Comparison of ENCODE assay signal across 8 mouse cellular contexts in genomic region chr7:30558656-30559442, GRCm38 (mm10). TPM values are rescaled to one million over a fixed set of nuclear protein-coding genes. Genes with fewer than 3 reads are reported as not detected.
DNase-seq lines count a peak whose midpoint lies in the region; ATAC-seq and TF ChIP-seq lines count a peak whose summit lies in the region.

No protein-coding gene starts in this region.

- WGBS in limb, embryonic 12.5 days: 16% methylated on average over 12 of the region's 12 CpGs
- 8% methylated on average over 12 of the region's 12 CpGs for WGBS in olfactory bulb, adult 2 months

- no peaks in the 10 kb centered on the region for H3K27me3 ChIP-seq in testis, adult 2 months (ENCODE audit: control insufficient read depth, insufficient read depth, low read length)
- H3K27me3 ChIP-seq in limb, embryonic 12.5 days: no peaks in the 10 kb centered on the region

- peak overlapping the region; percentile 94 for H3K4me3 ChIP-seq in testis, adult 2 months (ENCODE audit: control insufficient read depth, low read depth, low read length)
- H3K4me3 ChIP-seq in limb, embryonic 12.5 days (replicated peaks): peak overlapping the region; percentile 64
- peak overlapping the region; percentile 63 for H3K4me3 ChIP-seq in olfactory bulb, adult 2 months (ENCODE audit: insufficient read depth, low read depth, low read length)

- ATAC-seq in CD4-positive, CD25-positive, alpha-beta regulatory T cell, adult 4 months: no peak
- no peak for ATAC-seq in limb, embryonic 12.5 days (ENCODE audit: insufficient number of reproducible peaks, insufficient read depth, low FRiP score, low TSS enrichment, low read depth)

- DNase-seq in CD4-positive, CD25-positive, alpha-beta regulatory T cell, adult 2 months (ENCODE audit: low read depth, low spot score): peak; percentile 26
- DNase-seq in testis, postnatal 10 days (ENCODE audit: low spot score): no peak
- no peak for DNase-seq in layer of hippocampus, postnatal 25 days (ENCODE audit: extremely low spot score in 1 of 2, low spot score in 1 of 2)
- no peak for DNase-seq in frontal cortex, postnatal 14 days (ENCODE audit: low spot score in 2 of 2)

- H3K9ac ChIP-seq in limb, embryonic 12.5 days (replicated peaks): peak overlapping the region; percentile 67

- peaks cover 25% of the 10 kb centered on the region for H3K4me1 ChIP-seq in testis, adult 2 months (ENCODE audit: control insufficient read depth, insufficient read depth, low read length)
- peaks cover 24% of the 10 kb centered on the region for H3K4me1 ChIP-seq in limb, embryonic 12.5 days (replicated peaks)
- H3K4me1 ChIP-seq in olfactory bulb, adult 2 months (ENCODE audit: control insufficient read depth, insufficient read depth, low read length): peaks cover 14% of the 10 kb centered on the region

- H3K36me3 ChIP-seq in testis, adult 2 months (ENCODE audit: control insufficient read depth, insufficient read depth, low read length): no peaks in the 10 kb centered on the region; the same call in 1 of the 2 replicates
- H3K36me3 ChIP-seq in limb, embryonic 12.5 days: peaks cover 39% of the 10 kb centered on the region

- H3K4me2 ChIP-seq in limb, embryonic 12.5 days: peak overlapping the region; percentile 93

- TF ChIP-seq POLR2A in testis, adult 2 months (IDR thresholded peaks at IDR 0.05; ENCODE audit: control insufficient read depth, low read depth, low read length): no peak
- no peak for TF ChIP-seq POLR2A in olfactory bulb, adult 2 months (IDR thresholded peaks at IDR 0.05; ENCODE audit: insufficient read depth, low read depth, low read length)

- peak overlapping the region; percentile 79 for H3K27ac ChIP-seq in testis, adult 2 months (ENCODE audit: control insufficient read depth, insufficient read depth, low read depth, low read length)
- H3K27ac ChIP-seq in limb, embryonic 12.5 days: peak overlapping the region; percentile 14; the same call in 1 of the 2 replicates
- H3K27ac ChIP-seq in olfactory bulb, adult 2 months (ENCODE audit: insufficient read depth, low read depth, low read length): no peak overlapping the region; the same call in 1 of the 2 replicates

- TF ChIP-seq CTCF in testis, adult 2 months (IDR thresholded peaks at IDR 0.05; ENCODE audit: control insufficient read depth, insufficient read depth, insufficient replicate concordance, low read depth, low read length): no peak
- no peak for TF ChIP-seq CTCF in olfactory bulb, adult 2 months (IDR thresholded peaks at IDR 0.05; ENCODE audit: insufficient read depth, low read depth, low read length)

- H3K9me3 ChIP-seq in limb, embryonic 12.5 days: no peaks in the 10 kb centered on the region

RNA-seq across cellular contexts. Expression of gene Lin37, which starts 0.8 kb away (rescaled TPM):
- 100 to 1,000 TPM; 101 to 104 TPM for polyA plus RNA-seq in CD4-positive, CD25-positive, alpha-beta regulatory T cell, adult 4 months (2017; shearing (Covaris generic))
- 39.9 and 47.0 TPM in 2 replicates for polyA plus RNA-seq in testis, adult 2 months (2012; rRNA removed)
- polyA plus RNA-seq in limb, embryonic 12.5 days (2016; fragmentation: Nextera tagmentation; extraction: Ambion mirVana): 45.4 and 51.5 TPM in 2 replicates
- not detected in 2 replicates for polyA plus RNA-seq in olfactory bulb, adult 2 months (2012; ENCODE audit: insufficient read depth, insufficient read length, low replicate concordance, missing spikeins)
- 10 to 100 TPM; 36.8 to 44.9 TPM for total RNA-seq in layer of hippocampus, postnatal 25 days (2021)

RNA-seq across cellular contexts. Expression of gene U2af1l4, which starts 4.3 kb away (rescaled TPM):
- 10 to 100 TPM; 46.5 to 62.1 TPM for polyA plus RNA-seq in CD4-positive, CD25-positive, alpha-beta regulatory T cell, adult 4 months (2017; shearing (Covaris generic))
- polyA plus RNA-seq in testis, adult 2 months (2012; rRNA removed): 51.9 and 52.2 TPM in 2 replicates
- 87.8 and 89.9 TPM in 2 replicates for polyA plus RNA-seq in limb, embryonic 12.5 days (2016; fragmentation: Nextera tagmentation; extraction: Ambion mirVana)
- polyA plus RNA-seq in olfactory bulb, adult 2 months (2012; ENCODE audit: insufficient read depth, insufficient read length, low replicate concordance, missing spikeins): not detected in 2 replicates
- 10 to 100 TPM; 69.8 to 72.5 TPM for total RNA-seq in layer of hippocampus, postnatal 25 days (2021)

RNA-seq across cellular contexts. Expression of gene Gm49396, which starts 4.3 kb away (rescaled TPM):
- 100 to 1,000 TPM in 1 of 2 experiments, 10 to 100 TPM in 1; 85.4 to 105 TPM for polyA plus RNA-seq in CD4-positive, CD25-positive, alpha-beta regulatory T cell, adult 4 months (2017; shearing (Covaris generic))
- polyA plus RNA-seq in testis, adult 2 months (2012; rRNA removed): 0.58 and 0.80 TPM in 2 replicates
- 16.3 and 18.5 TPM in 2 replicates for polyA plus RNA-seq in limb, embryonic 12.5 days (2016; fragmentation: Nextera tagmentation; extraction: Ambion mirVana)
- not detected in 2 replicates for polyA plus RNA-seq in olfactory bulb, adult 2 months (2012; ENCODE audit: insufficient read depth, insufficient read length, low replicate concordance, missing spikeins)
- 1 to 10 TPM; 6.8 to 8.8 TPM for total RNA-seq in layer of hippocampus, postnatal 25 days (2021)

RNA-seq across cellular contexts. Expression of gene Psenen, which starts 4.6 kb away (rescaled TPM):
- polyA plus RNA-seq in CD4-positive, CD25-positive, alpha-beta regulatory T cell, adult 4 months (2017; shearing (Covaris generic)): 100 to 1,000 TPM; 314 to 323 TPM
- 147 and 167 TPM in 2 replicates for polyA plus RNA-seq in testis, adult 2 months (2012; rRNA removed)
- polyA plus RNA-seq in limb, embryonic 12.5 days (2016; fragmentation: Nextera tagmentation; extraction: Ambion mirVana): 136 TPM in 2 replicates
- polyA plus RNA-seq in olfactory bulb, adult 2 months (2012; ENCODE audit: insufficient read depth, insufficient read length, low replicate concordance, missing spikeins): not detected in 2 replicates
- total RNA-seq in layer of hippocampus, postnatal 25 days (2021): 10 to 100 TPM; 76.0 to 92.1 TPM

RNA-seq across cellular contexts. Expression of gene Igflr1, which starts 6.4 kb away (rescaled TPM):
- 100 to 1,000 TPM; 210 to 244 TPM for polyA plus RNA-seq in CD4-positive, CD25-positive, alpha-beta regulatory T cell, adult 4 months (2017; shearing (Covaris generic))
- 0.80 and 1.0 TPM in 2 replicates for polyA plus RNA-seq in testis, adult 2 months (2012; rRNA removed)
- 3.2 and 4.1 TPM in 2 replicates for polyA plus RNA-seq in limb, embryonic 12.5 days (2016; fragmentation: Nextera tagmentation; extraction: Ambion mirVana)
- polyA plus RNA-seq in olfactory bulb, adult 2 months (2012; ENCODE audit: insufficient read depth, insufficient read length, low replicate concordance, missing spikeins): not detected in 2 replicates
- total RNA-seq in layer of hippocampus, postnatal 25 days (2021): 1 to 10 TPM; 4.7 to 5.2 TPM

Comparison
In these comparisons a context has a peak if more than half of its experiments do, and no peak if none do; other contexts are left out.
1. RNA of gene Lin37, which starts 0.8 kb away (polyA plus RNA-seq): 101 to 104 TPM in CD4-positive, CD25-positive, alpha-beta regulatory T cell, adult 4 months, 45.4 to 51.5 TPM in limb, embryonic 12.5 days and 39.9 to 47.0 TPM in testis, adult 2 months; not detected in olfactory bulb, adult 2 months; every median in the first group is over 10 times any median in the second.
2. RNA of gene U2af1l4, which starts 4.3 kb away (polyA plus RNA-seq): 87.8 to 89.9 TPM in limb, embryonic 12.5 days, 46.5 to 62.1 TPM in CD4-positive, CD25-positive, alpha-beta regulatory T cell, adult 4 months and 51.9 to 52.2 TPM in testis, adult 2 months; not detected in olfactory bulb, adult 2 months; every median in the first group is over 10 times any median in the second.
3. Peak in every context shown above with its lines, with median percentiles within 50 percentile points of each other: H3K4me3 ChIP-seq.